Mouse (Mus musculus) gastrocnemius, adult 8-10 months (tissue): ENCODE measurements around the gene Pus7l. TPM values are rescaled to one million over a fixed set of nuclear protein-coding genes. Genes with fewer than 3 reads are reported as not detected.

Experiments used
- DNase-seq, 2 experiments: peaks; one replicate each; pipeline ENCODE4 v3.0.0; 2022; ENCODE audit warnings: low spot score in 2 of 2
- total RNA-seq, 4 experiments: library from RNA; stranded (reverse); gene quantifications; 2 replicates each; pipeline ENCODE4 v1.2.4; 2022

Gene Pus7l
- total RNA-seq, 4 experiments from 2014 or later = 1.2 to 1.9 (median 1.4) TPM

GRCm38 (mm10) chr15:94478706-94479105 is 64.6 kb downstream of the Pus7l start:
- DNase-seq = no peak

GRCm38 (mm10) chr15:94477287-94477686 is 66.1 kb downstream of the Pus7l start:
- DNase-seq = no peak

- no peak for DNase-seq
Observed at GRCm38 (mm10) chr15:94475975-94476374, 67.4 kb downstream of the Pus7l start.

Other genes starting within 250 kb of the Pus7l start
- 1 to 10 TPM; 1.3 to 2.8 (median 1.7) TPM for gene Adamts20, start 78.1 kb downstream of the Pus7l start, total RNA-seq
- gene Irak4, start 96 bp upstream of the Pus7l start, total RNA-seq = 1 to 10 TPM in 3 of 4 experiments, under 1 TPM in 1; 0.73 to 1.9 (median 1.4) TPM
- 1 to 10 TPM; 4.4 to 8.9 (median 6.4) TPM for gene Twf1, start 46.3 kb upstream of the Pus7l start, total RNA-seq
- gene Tmem117, start 85.7 kb upstream of the Pus7l start, total RNA-seq = 10 to 100 TPM; 16.1 to 18.1 (median 16.5) TPM